Mouse (Mus musculus): ENCODE data around the gene Mroh7.

DNA sequence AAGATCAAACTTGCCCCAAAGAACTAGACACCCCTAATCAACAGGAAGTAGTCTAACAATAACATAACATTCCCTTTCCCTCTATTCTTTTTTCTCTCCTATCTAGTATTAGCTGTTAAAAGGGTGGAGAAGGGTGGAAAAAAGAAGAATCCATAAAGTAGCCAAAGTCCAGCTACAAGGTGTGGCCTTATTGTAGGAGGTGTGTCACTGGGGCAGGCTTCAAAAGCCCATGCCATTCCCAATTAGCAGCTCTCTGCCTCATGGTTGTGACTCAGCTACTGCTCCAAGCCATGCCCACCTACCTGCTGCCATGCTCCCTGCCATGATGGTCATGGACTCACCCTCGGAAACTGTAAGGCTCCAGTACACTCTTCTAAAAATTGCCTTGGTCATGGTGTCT, 41.8 kb upstream of the Mroh7 start:
- TF ChIP-seq CTCF (IDR thresholded peaks at IDR 0.05; ENCODE audit: low read depth) (no peak), EP300 (IDR thresholded peaks at IDR 0.05; ENCODE audit: low read depth) (no peak)

All from liver, embryonic 14.5 days (tissue).